Mouse (Mus musculus): ENCODE measurements around the gene Olfr312.
"Not testable (repeated sequence)": the region's sequence is repeated elsewhere in the genome, so short reads cannot be mapped to it uniquely, and the experiment has no call there.

Olfr312 gene

DNA sequence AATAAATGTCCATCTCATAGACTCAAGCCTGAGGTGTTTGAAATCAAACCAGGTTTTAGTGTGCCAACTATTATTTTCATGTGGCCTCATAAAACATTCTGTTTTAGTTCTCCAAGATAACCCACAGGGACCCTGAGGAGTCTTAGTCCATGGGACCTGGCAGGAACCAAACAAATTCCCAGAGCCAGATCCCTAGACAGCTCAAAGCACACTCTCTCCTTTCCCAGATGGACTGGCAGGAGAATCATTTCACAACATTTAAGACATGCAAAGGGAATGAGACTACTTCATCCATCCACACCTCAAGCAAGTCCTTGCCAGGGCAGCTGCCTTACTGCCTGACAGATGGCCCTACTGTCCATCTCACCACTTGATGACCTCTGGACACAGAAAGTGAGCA is at the start of gene Olfr312:
Gene Olfr312 (plus strand): TSS at position 301 of the 400 bp plus-strand sequence.
- not testable (repeated sequence) for DNase-seq (ENCODE audit: inconsistent ontology term)

DNA sequence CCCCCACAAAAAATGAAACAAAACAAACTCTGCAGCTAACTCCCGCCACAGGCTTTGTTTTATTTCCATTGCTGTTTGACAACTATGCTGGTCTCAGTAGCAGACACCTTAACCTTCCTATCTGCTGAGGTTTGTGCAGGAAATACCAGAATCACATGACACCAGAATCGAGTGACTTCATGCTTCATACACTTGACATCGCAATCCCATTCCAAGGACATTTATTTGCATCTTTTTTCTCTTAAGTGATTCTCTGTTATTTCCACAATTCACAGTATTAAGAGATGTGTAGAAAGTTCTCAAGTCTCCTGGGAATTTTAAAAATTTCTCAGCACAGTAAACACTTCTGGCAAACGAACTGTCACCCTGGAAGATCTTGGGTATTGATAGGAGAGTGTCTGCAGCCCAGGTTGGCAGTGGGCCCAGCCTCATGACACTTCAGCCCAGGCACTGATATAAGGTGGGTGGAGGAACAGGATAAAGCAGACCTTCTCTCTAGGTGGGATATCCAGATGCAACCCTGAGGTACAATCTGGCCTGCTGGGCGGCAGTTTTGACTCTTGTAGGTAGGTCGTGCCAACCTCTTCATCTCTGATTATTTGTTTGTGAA is 46.5 kb upstream of the Olfr312 start, which contains the start of gene Olfr314:
Gene Olfr314 (plus strand): TSS at position 473 of the 610 bp plus-strand sequence.
- DNase-seq (ENCODE audit: inconsistent ontology term): no peak

DNA sequence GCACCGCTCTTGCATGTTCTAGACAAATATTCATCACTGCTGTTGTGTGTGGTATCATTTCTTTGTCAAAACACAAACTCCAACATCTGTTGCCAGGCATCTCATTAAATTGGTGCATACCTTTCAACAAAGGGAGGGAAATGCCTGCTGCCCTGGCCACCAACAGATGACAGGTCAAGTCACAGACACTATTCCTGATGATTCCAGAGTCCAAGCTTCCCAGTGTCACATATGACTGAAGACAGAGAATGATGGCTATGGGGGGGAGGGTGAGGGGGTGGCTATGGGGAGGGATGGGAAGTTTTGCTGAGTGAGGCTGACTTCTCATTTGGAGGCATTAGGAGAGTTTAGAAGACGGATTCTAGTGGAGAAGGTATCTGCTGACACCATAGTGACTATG is 44.9 kb upstream of the Olfr312 start:
- no peak for DNase-seq (ENCODE audit: inconsistent ontology term)

- no peak for DNase-seq (ENCODE audit: inconsistent ontology term)
These were observed 41.4 kb upstream of the Olfr312 start for GRCm38 (mm10) chr11:58787651-58788050.

GRCm38 (mm10) chr11:58788346-58788745 is 40.7 kb upstream of the Olfr312 start:
- no peak for DNase-seq (ENCODE audit: inconsistent ontology term)

GRCm38 (mm10) chr11:58789532-58789931 is 39.5 kb upstream of the Olfr312 start:
- DNase-seq (ENCODE audit: inconsistent ontology term): no peak

DNA sequence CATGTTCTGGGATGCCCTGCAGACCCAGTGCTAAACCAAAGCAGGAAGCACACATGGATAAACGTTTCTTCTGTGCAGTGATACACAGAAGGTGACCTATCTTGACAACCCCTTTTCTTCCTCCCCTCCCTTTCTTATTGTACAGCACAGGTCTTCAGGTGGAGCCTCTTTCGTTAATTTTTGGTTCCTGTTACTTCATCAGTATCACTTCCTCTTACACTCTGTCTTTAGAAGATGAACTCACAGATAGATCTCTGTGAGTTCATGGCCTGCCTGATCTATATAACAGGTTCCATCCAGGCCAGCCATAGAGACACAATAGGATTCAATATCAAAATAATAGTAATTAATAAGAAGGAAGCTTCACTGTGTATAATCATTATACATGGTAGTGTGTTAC is 39.0 kb upstream of the Olfr312 start:
- DNase-seq (ENCODE audit: inconsistent ontology term): no peak

DNA sequence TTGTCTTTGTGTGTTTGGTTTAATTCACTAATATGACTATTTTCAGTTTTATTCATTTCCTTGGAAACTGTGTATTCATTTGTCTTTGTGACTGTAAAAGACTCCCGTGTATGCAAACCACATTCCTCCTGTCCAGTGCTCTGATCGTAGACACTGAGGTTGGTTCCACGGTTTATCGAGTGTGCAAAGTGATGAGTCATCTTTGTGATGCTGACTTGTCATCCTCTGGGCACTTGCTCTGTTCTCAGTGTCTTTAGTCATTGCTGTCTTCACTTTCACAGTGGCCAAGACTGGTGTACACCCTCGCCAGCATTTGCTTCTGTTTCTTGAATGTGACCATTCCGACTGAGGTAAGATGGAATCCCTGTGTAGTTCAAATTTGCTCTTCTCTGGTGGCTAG is 38.4 kb upstream of the Olfr312 start:
- peak; percentile 55 for DNase-seq (ENCODE audit: inconsistent ontology term)

DNA sequence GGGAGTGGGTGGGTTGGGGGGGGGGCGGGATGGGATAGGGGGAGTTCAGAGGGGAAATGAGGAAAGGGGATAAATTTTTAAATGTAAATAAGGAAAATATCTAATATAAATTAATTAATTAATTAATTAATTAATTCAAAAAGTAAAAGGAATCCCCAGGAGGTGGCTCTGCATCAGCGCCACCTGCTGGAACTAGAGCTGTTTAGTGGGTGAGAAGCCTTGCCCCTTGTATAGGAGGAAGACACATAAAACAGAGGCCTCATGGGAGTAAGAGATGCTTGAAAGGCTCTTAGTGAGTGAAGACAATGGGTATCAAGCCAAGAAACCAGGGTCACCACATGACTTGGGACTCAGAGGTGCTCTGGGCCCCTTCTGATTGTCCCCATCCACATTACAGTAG is 33.2 kb upstream of the Olfr312 start:
- no peak for DNase-seq (ENCODE audit: inconsistent ontology term)

DNA sequence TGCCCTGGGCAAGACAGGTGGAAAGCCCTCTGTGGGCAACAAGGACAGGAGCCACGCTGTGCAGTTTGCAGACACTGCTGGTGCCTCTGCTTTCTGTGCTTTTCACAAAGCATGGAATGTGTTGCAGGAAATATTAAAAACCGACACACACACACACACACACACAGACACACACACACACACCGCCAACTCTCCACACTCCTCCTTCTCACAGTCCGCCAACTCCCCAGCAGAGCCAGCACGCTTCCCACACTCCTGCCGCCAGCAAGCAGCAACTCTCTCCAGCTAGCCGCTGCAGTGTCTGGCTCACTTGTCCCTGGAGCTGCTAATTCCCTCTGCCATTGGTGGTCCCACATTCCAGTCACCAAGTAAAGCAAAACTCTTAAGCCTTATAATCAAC is 32.2 kb upstream of the Olfr312 start:
- DNase-seq (ENCODE audit: inconsistent ontology term): no peak

DNA sequence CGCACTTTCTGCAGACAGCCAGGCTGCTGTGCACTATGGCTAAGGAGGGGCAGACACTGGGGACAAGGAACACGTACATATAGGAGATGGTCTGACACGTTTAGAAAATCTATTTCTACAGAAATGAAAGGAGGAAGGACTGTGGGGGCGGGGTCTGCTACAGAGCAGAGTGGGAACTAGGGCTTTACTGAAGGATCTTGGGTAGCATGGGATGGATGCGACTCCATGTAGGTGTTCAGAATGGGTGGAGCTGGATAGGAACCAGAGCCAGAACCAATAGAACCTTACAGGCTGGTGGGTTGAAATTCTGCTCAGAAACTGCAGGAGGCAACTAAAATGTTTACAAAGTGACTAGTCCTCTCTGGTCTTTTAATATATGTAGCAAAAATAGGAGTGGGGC is 29.3 kb upstream of the Olfr312 start:
- DNase-seq (ENCODE audit: inconsistent ontology term): no peak

DNA sequence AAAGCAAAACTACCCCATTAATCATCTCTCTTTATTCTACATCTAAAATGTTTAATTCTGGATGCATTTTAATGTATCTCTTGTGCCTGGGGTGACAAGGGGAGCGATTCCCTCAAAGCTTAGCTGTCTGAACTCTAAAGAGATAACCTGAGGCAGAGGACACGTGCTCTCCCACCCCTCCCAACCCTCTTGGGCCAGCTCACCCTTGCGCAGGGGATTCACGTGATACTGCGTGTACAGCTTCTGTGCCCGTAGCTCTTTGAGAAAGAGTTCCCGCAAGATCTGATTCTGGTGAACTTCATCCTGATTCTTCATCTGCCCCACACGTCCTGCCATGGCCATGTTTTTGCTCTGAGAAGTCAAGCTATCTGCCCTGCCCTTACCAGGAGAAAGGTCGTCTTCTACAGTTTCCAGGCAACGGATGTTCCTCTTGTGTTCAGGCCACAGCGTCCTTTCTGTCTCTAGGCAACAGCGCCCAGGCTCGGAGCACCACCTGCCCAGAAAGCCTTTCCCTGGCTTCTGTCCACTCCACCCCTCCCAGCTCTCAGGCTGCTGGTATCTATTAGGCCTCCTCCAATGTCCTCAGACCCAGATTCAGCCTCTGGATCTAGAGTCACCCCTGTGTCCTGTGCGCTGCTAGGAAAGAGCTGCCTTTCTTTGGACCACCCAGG is 27.3 kb upstream of the Olfr312 start, which contains the start of gene Fam183b:
Gene Fam183b (minus strand): TSS at position 403 of the 671 bp plus-strand sequence.
- peak; percentile 25 for DNase-seq (ENCODE audit: inconsistent ontology term)

DNA sequence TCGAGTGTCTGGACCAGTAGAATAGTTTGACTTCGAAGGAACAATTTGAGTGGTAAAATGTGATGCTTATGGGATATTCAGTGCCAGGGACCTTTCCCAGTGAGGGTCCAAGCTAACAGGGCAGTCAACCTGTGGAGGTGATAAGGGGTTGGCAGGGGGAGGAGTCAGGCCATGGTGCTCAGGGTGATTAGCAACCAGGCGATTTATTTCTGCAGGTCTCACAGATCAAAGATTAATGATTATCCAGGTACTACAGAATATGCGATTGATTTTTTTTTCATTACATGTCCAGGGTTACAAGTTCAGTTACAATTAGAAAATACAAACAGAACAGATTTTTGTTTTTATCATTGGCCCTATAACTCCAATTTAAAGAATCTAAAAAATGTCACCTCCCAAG is 25.2 kb upstream of the Olfr312 start:
- no peak for DNase-seq (ENCODE audit: inconsistent ontology term)

DNA sequence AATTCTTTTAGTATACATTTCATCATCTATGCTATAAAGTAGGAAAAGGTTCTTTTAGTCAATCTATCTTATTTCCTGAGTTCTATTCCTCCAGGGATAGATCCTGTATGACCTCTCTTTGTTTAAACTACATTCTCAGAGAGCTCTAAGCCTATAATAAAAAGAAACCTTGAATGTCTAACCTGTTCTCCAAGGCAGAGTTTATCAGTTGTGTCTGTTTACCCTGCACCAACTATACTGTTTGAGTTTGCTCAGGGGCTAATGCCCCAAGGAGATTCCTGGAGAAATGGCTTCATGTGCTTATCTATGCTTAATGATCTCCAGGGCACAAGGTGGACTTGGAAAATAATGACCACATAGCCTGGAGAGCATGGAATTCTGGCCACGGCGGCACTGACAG is 24.6 kb upstream of the Olfr312 start:
- DNase-seq (ENCODE audit: inconsistent ontology term): no peak

DNA sequence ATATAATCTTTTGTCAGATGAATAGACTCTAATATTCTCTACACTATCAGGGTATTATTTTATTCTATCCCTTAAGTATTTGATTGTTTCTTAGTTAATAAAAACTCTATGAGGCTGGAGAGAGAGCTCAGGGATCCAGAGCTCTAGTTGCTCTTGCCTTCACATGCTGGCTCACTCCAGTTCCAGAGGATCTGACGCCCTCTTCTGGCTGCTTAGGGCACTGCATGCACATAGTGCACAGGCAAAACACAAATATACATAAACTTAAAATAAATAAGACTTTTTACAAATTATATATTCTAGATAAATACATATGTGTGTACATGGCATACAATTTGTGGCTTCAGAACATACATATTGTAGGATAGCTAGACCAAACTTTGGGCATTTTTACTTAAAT is 17.0 kb upstream of the Olfr312 start:
- DNase-seq (ENCODE audit: inconsistent ontology term): no peak

- DNase-seq (ENCODE audit: inconsistent ontology term): not testable (repeated sequence)
These were observed 14.3 kb upstream of the Olfr312 start, which contains the start of gene Olfr313 for GRCm38 (mm10) chr11:58814700-58815099. TSS of gene Olfr313 (plus strand) at chr11:58815000.

GRCm38 (mm10) chr11:58815676-58816075 is 13.4 kb upstream of the Olfr312 start:
- no peak for DNase-seq (ENCODE audit: inconsistent ontology term)

GRCm38 (mm10) chr11:58829764-58830163 is 727 bp downstream of the Olfr312 start:
- no peak for DNase-seq (ENCODE audit: inconsistent ontology term)

GRCm38 (mm10) chr11:58832541-58832940 is 3.5 kb downstream of the Olfr312 start:
- DNase-seq (ENCODE audit: inconsistent ontology term): not testable (repeated sequence)

DNA sequence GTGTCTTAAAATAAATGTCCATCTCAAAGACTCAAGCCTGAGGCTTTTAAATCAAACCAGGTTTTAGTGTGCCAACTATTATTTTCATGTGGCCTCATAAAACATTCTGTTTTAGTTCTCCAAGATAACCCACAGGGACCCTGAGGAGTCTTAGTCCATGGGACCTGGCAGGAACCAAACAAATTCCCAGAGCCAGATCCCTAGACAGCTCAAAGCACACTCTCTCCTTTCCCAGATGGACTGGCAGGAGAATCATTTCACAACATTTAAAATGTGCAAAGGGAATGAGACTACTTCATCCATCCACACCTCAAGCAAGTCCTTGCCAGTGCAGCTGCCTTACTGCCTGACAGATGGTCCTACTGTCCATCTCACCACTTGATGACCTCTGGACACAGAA is 9.9 kb downstream of the Olfr312 start, which contains the start of gene Olfr311:
Gene Olfr311 (plus strand): TSS at position 301 of the 400 bp plus-strand sequence.
- not testable (repeated sequence) for DNase-seq (ENCODE audit: inconsistent ontology term)

GRCm38 (mm10) chr11:58846919-58847461 is 18.0 kb downstream of the Olfr312 start, which contains the start of gene Gm12258:
TSS of gene Gm12258 (plus strand) at chr11:58847158.
- peak; percentile 98 for DNase-seq (ENCODE audit: inconsistent ontology term)

- no peak for DNase-seq (ENCODE audit: inconsistent ontology term)
These were observed 18.6 kb downstream of the Olfr312 start for GRCm38 (mm10) chr11:58847636-58848035.

- DNase-seq (ENCODE audit: inconsistent ontology term): no peak
These were observed 20.7 kb downstream of the Olfr312 start for GRCm38 (mm10) chr11:58849731-58850130.

Measured in Muller cell, postnatal 12 days (primary cell).